Mouse (Mus musculus): ENCODE measurements at regions not wholly inside any gene's neighbourhood (a gene's known extent, or its start where the extent isn't known, plus 50 kb on each side); places are given as distances from the start of the nearest gene placed in this dataset.

GRCm38 (mm10) chr3:157842872-157843271 is 82.0 kb downstream of the Cth start:
- no peak for DNase-seq (ENCODE audit: low read depth, low spot score)

- no peak for DNase-seq (ENCODE audit: low read depth, low spot score)
Measured at GRCm38 (mm10) chr3:157841164-157841719, 83.6 kb downstream of the Cth start.

DNA sequence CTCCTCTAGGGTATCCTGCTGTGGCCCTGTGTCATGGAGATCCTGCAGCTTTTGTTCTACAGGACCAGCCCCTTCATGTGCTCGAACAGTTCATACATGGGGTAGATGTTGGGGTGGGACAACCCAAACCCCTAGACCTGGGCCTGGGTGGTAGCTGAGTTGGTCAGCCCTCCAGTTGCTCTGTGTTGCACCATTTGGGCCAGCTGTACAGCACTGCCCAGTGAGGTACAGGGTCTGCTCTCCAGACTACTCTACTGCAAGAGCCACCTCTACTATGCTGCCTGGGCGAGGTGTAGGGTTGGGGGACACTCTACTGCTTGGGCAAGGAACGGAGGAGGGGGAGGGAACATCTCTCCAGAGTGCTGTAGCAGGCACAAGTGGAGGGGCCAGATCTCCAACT is 120.6 kb downstream of the Cth start:
- DNase-seq (ENCODE audit: low read depth, low spot score) = no peak

DNA sequence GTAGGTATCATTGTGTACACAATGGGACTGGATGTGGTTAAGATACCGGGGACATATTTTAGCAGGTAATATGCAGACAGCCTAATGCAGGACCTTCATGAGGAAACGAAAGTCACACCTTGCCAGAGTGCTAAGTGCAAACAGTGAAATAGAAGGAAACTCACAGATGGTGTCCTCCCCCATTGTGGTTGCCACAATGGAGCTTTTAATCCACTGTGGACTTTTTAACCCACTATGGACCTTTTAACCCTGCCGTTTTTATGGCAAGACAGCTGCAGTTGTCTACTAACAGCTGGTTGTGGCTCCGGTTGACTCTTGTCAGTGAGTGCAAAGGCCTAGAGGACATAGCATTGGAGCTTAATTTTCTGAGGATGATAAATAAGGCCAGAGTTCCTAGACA is 121.5 kb downstream of the Cth start:
- no peak for DNase-seq (ENCODE audit: low read depth, low spot score)

DNA sequence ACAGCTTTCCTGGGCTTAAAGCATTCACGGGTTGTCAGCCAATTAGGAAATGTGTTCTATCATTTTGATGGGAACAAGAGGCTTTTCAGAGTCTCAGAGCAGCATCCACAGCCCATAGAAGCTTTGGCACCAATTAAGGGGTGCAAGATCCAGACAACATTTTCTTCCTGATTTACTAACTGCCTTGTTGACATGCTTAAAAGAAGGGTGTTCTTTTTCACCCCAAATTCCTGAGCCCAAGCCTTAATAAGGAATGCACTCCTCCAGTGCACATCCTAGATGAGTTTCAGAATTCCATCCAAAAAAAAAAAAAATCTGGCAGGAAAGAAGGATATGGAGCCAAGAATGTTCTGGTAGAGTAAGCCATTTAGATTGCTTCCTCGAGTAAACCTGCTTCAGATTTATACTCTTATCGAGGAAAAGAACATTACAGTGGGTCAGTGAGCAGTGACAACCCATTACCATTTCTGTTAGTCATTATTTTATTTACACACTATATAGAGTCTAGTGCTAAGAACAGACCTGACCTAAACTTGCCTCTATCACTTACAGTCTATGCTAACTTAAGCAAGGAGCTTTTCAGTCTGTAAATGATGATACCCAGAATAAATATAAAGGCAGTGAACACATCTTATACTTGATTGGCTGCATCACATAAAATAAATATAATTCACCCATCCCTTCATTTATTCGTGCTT is 137.2 kb downstream of the Cth start:
- DNase-seq (ENCODE audit: low read depth, low spot score) = no peak

DNA sequence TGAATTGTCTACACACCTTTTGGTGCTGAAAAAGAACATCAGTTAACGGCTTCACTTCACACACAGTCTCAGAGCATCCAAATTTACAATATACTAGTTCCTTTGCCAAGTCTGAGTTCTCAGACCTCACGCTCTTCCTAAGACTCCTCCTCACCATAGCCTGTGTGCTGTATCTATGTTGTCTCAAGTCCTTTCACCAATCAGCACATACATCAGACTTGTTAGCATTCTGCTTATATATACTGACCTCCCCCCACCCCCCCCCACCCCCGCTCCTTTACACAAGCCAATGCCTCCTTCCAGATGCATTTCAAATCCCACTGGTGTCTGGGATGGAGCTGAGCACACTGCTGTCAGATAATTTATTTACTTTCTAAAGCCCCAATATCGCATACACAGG is 143.8 kb downstream of the Cth start:
- no peak for DNase-seq (ENCODE audit: low read depth, low spot score)

- DNase-seq (ENCODE audit: low read depth, low spot score) = no peak
Measured at GRCm38 (mm10) chr3:157777779-157778178, 147.1 kb downstream of the Cth start.

- DNase-seq (ENCODE audit: low read depth, low spot score) = no peak
Measured at GRCm38 (mm10) chr3:157763487-157764199, 161.2 kb downstream of the Cth start.

- no peak for DNase-seq (ENCODE audit: low read depth, low spot score)
Measured at GRCm38 (mm10) chr3:157759856-157760255, 165.0 kb downstream of the Cth start.

- DNase-seq (ENCODE audit: low read depth, low spot score) = no peak
Measured at GRCm38 (mm10) chr3:157754826-157755225, 170.1 kb downstream of the Cth start.

DNA sequence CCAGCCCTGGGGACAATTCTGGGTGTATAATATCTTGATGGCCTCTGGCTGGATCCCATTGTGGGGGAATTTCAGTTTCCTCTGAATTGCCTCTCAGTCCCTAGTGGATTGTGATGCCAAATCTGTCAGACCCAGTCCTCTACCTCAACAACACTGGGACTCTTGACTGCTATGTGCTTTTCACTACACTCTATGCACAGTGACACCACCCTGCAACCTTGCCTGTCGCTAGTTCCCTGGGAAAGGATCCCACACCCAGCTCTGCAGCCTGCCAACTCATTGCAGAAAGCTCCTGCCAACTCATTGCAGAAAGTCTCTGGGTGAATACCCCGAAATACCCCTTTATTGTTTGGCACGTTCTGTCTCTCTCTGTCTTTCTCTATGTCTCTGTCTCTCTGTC is 174.6 kb downstream of the Cth start:
- DNase-seq (ENCODE audit: low read depth, low spot score) = no peak

- no peak for DNase-seq (ENCODE audit: low read depth, low spot score)
Measured at GRCm38 (mm10) chr3:157748395-157749037, 176.4 kb downstream of the Cth start.

DNA sequence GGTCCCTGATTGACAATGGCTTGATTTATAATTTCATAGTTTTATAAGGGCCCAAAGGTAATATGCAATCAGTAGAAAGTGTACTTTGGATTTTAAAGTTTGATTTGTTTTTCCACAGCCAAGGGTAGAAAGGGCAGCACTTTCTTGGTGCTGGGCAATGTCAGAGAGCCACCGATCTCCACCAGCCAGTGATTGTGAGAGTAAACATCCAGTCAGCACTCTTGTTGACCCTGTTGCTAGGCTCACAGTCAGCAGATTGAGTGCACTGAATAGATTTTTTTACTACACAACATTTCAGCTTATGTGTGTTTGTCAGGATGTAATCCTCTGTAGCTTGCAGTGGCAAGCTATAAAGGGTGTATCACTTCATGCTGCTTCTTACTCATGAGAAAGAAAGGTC is 176.3 kb downstream of the Ptger3 start:
- no peak for DNase-seq (ENCODE audit: low read depth, low spot score)

DNA sequence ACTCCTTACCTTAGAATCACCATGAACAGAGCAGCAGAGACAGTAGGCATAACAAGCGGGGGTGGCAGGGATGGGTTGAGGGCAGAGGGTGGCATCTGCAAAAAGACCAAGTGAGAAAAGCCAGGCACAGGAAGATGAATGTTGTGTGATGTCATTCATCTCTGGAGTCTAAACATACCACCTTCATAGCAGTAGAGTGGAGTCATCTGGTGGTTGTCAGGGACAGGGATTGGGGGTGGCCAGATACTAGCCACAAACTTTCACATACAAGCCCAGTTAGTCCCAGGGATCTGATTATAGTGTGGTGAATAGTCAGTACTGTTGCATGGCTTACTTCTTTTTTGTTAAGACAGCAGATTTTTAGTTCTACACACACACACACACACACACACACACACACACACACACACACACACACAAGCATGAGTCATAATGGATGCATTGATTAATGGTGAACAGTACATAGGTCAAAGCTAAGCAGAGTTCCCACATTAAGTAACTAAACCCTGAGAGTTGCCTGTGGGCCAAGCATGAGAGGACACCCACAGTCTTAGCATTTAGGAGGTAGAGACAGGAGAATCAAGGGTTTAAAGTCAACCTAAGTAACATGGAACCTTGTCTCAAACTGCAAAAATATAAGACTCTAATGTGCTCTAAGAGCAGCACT is 173.1 kb downstream of the Ptger3 start:
- DNase-seq (ENCODE audit: low read depth, low spot score) = no peak

GRCm38 (mm10) chr3:157732136-157732940 is 165.6 kb downstream of the Ptger3 start:
- no peak for DNase-seq (ENCODE audit: low read depth, low spot score)

DNA sequence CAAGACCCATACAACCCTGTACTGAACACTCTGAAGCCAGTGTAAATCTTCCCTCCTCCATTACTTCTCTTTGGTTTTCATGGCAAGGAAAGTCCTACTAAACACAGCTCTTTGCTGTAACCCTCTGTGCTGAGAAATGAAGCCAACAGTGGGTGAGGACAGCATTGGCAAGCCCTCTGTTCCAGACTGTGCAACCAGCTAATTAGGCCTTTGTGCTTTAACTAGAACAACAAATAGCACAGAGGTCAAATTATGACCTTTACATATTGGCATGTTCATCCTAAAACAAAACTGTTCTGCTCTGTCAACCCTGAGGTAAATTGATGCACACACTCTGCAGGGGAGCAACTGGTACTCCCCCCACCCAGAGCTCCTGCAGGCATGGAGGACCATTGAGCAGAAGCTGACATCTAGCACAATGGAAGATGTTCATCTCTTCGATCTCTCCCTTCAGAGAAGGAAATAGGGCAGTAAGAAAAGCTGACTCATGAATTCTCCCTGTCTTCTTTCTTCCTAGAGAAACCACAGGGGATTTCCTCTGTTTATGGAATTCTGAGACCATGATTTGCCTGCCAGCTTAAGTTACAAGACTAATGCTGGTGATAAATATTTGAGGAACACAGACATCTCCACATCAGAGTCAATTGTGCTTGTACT is 163.1 kb downstream of the Ptger3 start:
- DNase-seq (ENCODE audit: low read depth, low spot score) = no peak

- DNase-seq (ENCODE audit: low read depth, low spot score) = no peak
Measured at GRCm38 (mm10) chr3:157724542-157724941, 157.8 kb downstream of the Ptger3 start.

DNA sequence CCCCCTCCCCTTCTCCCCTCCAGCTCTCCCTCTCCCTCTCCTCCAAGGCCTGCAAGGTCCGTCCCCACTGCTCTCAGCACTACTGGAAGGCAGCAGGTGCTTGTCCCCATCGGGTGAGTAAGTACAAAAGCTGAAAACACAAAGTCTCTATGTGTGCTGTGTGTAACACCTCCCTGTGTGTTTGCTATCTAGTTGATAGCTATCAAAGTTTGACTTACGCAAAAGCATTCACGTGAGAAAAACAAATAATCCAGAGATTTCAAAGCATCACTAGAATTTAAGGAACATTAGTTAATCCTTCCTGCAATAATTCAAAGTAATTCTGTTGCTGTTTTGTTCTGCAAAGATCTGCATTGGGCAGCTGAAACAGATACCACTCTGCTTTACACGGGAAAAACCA is 156.5 kb downstream of the Ptger3 start:
- no peak for DNase-seq (ENCODE audit: low read depth, low spot score)

DNA sequence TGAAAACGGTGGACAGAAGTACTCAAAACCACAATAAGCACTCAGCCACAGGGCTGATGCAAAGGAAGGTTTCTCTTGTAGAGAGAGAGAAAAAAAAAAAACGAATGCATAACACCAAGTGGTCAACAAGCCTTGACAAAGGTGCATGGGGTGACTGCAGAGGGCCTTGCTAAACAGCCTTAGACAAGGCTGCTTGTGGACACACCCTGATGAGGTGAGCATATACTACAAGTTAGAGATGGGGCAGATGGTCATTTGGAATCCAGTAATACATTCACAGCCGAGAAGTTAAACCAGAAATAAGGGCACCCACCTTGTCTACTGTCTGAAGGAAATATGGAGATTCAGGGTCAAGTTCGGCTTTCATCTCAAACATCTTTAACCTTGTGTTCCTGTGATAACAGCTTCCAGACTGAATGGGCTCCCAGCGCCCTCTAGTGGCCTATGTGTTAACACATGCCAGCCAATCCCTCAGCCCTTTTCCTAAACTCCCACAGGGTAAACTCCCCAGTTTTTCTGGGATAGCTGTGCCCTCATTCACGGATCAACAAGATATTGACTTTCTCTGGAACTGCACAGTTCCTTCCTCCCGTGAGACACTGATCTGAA is 150.7 kb downstream of the Ptger3 start:
- DNase-seq (ENCODE audit: low read depth, low spot score) = peak; percentile 32

GRCm38 (mm10) chr3:157714023-157714422 is 147.3 kb downstream of the Ptger3 start:
- DNase-seq (ENCODE audit: low read depth, low spot score) = no peak

Data from brain, embryonic 18.5 days (tissue).